Mouse (Mus musculus): ENCODE measurements around the gene Pgm2.

The Pgm2 gene

DNA sequence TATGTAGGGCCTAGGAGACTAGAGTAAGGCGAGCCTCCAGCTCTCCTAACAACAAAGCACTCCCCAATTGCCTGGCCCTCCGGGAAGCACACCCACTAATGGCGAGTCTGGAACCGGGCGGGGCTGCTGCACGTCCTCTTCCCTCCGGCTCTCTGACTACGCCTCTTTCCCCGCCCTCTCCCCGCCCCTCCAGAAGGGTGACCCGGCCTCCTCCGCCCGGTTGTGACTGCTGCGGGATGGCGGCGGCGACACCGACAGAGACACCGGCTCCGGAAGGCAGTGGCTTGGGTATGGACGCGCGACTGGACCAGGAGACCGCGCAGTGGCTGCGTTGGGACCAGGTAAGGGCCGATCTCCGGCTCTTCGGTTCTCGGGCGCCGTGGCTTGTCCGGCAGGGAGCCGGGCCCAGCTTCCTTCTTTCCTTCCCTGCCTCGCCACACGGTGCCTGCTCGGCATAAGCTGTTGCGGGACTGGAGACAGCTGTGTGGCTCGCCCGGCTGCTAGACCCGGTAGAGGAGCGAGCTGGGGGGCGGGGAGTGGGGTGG is at the start of gene Pgm2:
Gene Pgm2, plus strand, starts transcription at position 203 of the 545 bp plus-strand sequence.
- peak; percentile 76 for DNase-seq

DNA sequence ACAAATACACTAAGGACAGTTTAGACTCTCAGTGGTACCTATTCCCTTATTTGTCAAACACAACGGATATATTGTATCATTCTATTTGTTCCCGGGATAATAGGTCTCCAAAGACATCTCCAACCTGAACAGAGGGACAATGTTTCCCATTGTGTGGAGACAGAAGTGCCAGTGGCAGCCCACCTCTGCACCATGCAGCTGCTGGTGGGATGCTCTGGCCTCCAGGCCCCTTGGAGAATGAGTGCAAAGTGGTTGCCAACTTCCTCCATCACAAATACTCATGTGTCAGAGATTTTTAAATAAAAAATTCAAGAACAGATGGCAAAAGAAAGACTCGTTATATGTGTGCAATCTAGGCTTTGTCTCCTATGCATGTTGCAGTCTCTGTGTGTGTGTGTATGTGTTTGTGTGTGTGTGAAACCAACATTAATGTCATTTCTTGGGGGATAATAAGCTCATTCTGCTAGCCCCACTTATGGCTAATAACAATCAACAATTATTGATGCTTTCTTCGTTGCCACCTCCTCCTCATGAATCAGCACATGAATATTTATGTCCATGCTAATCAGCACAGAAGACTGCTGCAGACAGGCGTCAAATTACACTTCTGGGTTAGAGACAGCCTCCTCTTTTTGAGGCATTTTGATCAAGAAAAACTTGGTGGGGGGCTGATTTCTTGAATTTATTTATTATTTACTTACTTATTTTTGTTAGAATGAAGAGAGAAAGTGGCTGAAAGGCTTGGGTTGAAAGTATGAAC is 48.9 kb upstream of the Pgm2 start:
- no peak for DNase-seq

GRCm38 (mm10) chr5:64044790-64045189 is 48.0 kb upstream of the Pgm2 start:
- no peak for DNase-seq

DNA sequence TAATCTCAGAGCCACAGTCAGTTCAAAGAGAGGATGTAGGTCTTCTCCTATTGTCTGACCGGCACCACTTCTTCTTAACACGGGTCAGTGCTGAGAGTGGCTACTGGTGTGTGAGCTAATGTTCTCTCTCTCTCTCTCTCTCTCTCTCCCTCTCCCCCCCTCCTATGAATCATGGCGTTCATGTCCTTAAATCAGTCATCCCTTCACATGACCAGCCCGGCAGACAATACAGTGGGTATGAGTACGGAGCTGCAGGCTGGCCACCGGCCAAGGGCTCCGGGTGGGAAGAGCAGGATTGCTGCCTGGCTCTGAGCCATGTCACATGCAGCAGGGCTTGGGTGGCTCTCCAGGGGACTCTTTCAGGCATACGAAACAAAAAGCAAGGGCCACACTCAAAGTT is 47.2 kb upstream of the Pgm2 start:
- no peak for DNase-seq

GRCm38 (mm10) chr5:64046995-64047394 is 45.8 kb upstream of the Pgm2 start:
- no peak for DNase-seq

GRCm38 (mm10) chr5:64047921-64048320 is 44.8 kb upstream of the Pgm2 start:
- no peak for DNase-seq

- no peak for DNase-seq
Measured at GRCm38 (mm10) chr5:64048605-64049004, 44.1 kb upstream of the Pgm2 start.

DNA sequence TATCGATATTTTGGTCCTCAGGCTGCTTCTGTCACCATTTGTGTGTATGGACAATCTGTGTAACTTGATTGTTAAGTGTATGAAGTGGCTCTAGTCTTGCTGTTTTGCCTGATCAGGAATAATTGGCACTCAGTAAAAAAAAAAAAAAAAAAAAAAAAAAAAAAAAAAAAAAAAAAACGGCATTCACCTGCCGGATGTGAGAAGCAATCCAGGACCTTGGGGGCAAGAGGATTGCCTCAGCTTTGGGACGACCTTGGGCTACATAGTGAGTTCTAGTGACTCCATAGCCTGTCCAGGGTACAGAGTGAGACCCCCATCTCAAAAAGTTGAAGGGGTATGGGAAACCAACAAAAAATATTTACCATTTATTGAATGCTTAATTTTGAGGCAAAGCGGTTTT is 43.5 kb upstream of the Pgm2 start:
- no peak for DNase-seq

DNA sequence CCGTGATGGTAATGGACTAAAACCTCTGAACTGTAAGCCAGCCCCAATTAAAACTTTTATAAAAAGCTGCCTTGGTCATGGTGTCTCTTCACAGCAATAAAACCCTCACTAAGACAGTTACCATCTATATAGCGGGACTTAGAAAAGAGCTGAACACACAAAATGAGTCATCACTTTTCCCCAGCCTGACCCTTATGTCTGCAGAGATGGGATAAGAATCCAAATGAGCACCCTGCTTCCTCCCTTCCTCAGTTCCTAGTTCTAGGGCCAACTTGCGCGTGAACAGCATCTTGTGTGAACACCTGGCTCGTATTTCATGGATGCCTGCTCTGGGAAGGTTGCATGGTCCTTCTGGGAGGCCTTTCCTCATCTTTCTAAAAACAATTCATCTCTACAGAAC is 39.7 kb upstream of the Pgm2 start:
- no peak for DNase-seq

DNA sequence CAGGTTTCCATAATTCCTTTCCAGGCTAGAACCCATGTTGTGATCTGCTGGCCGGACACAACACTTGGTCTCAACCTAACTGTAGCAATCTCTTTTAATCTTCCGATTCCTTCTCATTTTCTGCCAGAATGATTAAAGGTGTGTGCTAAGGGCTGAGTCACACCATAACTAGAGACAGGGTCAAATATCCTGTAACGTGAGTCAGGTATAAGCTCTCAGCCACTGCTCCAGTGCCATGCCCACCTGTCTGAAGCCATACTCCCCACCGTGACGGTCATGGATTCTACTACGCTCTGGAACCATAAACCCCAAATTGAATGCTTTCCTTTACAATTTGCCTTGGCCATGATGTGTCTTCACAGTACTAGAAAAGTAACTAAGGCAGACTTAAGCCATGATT is 36.5 kb upstream of the Pgm2 start:
- no peak for DNase-seq

DNA sequence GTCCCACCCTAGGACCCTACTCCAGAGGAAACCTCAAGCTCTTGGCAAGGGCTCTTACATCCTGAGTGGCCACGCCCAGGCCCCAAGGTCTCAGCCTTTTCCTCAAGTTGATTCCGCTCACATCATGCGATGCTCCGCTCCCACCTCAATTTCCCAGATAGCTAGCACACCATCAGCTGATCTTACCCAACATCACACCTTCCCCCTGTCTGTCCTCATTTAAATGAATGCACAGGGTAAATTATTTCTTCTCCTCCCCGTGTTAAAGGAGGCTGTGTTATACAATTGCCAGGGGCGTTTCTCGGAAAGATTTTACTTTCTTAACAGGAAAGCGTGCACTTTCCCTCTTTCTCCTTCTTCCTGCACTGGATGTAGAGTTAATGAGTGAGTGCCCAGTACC is 31.9 kb upstream of the Pgm2 start:
- no peak for DNase-seq

GRCm38 (mm10) chr5:64061643-64062042 is 31.1 kb upstream of the Pgm2 start:
- DNase-seq, result no peak

DNA sequence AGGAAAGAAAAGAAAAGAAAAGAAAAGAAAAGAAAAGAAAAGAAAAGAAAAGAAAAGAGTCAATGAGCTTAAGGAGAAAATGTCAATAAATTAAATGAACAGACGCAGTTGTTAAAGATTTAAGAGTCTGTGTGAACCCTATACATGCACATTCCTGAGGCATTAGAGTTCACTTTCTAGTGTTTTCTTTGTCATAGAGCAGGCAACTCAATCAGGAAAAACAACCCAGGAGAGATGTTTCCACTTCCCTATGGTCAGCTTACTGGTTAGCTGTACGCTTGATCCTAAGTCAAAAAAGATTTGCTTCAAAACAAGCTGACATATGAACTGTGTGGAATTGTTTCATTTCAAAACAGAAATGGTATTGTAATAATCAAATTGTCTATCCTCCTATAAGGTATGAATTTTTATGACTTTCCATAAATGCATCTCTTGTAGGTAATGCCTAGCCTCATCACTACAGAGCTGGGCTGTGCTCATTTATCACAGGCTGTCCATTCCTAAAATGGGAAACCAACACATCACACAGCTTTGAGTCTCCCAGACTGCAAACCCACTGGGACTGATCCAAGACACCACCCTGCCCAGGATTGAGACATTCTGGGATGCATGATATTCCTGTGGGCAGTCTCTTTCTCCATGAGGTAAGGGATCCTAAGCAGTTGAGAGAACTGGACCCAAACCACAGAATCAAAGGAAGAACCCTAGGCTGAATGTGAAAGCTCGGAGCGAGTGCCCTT is 29.7 kb upstream of the Pgm2 start:
- no peak for DNase-seq

DNA sequence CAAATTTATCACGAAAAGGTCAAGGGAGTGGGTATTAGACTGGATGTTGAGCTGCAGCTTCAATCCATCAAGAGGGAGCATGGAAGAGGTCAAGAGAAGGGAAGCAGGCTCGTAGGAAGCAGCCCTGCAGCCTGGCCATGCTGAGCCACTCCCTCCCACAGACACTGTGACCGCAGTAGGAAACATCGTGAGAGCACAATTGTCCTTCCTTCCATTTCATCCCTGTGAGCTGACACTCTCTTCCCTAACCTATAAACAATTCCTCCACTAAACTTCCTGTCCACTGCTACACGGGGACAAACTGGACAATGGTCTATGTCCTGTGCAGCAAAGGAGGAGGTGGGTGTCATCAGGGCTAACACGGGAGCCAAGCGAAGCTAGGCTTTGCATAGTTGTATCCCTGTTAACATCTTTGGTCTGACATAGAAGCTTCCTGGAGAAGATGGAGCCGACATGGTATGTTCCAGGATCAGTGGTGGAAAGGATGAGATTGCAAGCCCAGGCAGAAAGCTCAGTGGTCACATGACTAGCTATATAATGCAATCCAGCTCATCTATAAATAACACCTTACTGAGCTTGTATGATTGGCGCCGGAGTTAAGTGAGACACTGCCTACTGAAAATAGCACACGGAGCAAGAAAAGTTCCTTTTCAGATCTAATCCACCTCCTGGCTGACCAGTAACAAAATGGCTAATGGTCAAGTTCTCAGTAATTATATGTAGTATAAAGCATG is 29.0 kb upstream of the Pgm2 start:
- no peak for DNase-seq

DNA sequence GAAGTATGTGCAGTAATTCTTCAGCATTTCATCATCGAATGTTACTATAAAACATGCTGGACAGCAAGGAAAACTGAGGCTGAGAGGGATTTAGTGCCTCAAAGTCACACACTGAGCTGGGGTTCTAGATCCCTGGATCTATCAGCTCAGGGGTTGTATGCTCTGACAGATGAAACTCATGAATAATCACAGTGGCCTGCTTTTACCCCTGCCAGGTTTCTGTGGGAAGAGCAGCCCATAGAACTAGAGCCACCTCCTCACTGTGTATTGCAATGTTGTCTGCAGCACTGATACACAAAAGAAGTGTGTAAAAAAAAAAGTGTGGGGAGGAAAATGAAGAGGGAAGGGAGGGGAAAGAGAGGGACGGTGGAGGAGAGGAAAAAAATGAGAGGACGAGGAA is 28.3 kb upstream of the Pgm2 start:
- no peak for DNase-seq

DNA sequence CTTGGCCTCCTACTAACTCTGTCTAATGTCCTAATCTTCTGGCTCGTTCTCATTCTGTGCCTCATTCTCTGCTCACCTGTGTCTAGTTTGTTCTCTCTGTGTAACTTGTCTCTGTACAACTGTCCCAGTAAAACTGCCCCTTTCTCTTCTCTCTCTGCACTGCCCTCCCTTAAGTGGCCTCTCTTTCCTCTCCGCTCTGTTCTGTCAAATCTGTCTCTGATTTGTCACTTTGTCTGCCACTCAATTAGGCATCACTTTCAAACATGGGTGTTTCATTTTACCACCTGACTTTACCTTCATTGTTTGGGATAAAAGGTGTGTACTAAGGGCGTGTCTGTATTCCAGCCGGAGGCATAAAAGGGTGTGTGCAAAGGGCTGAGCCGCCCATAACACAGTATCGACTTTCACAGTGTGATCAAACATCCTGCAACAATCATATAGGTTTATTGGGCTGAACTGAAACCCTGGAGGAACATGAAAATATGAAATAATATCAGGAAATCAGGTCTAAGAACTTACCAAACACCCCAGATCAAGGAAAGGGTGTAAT is 27.2 kb upstream of the Pgm2 start:
- DNase-seq, result no peak

DNA sequence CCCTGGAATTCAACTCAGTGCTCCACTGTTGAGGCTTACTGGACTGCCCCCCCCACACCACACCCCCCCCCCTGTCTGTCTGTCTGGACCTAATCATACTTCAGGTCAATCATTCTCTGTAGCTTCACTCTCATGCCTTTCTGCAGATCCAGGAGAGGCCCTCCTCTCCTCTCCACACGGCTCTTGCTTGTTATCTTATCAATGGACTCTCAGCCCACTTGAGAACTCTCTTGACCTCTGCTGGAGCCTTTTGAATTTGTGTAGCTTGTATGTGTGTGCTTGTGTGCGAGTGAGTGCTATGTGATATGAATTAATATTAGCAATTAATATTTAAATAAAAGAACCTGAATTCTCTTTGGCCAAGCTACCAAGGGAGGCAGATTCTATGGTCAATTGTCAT is 26.6 kb upstream of the Pgm2 start:
- no peak for DNase-seq

DNA sequence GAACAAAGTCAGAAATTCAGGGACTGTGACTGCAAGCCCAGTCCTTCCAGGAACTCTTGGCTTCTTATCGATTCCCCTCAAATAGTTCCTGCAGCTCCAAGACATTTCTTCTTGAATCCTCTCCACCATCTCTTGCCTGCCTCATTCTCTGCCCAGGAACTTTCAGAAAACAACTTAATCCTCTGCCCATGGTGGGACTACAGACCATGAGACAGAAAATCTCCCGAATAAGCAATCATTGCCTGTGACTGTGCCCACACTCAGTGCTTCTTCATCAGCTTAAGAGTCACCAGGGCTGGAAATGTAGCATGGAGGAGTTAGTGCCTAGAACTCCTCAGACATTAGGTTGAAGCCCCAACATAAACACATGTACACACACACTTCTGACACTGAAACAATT is 25.2 kb upstream of the Pgm2 start:
- DNase-seq, result no peak

GRCm38 (mm10) chr5:64070081-64070673 is 22.6 kb upstream of the Pgm2 start:
- DNase-seq, result peak; percentile 79

- DNase-seq, result no peak
Measured at GRCm38 (mm10) chr5:64070742-64071476, 21.8 kb upstream of the Pgm2 start.

GRCm38 (mm10) chr5:64074455-64074854 is 18.3 kb upstream of the Pgm2 start:
- DNase-seq, result no peak

DNA sequence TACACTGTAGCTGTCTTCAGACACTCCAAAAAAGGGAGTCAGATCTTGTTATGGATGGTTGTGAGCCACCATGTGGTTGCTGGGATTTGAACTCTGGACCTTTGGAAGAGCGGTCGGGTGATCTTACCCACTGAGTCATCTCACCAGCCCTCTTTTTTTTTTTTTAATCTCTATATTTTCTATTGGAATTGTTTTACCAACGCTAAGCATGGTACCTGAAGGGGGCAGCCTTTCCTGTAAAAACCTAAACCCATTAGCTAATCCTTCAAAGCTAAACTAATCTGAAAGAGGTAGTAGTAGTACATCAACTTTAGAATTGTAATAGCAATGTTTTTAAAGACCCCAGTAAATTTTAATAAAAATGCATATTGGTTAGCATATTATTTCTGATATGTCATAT is 17.2 kb upstream of the Pgm2 start:
- no peak for DNase-seq
